Mouse (Mus musculus) testis, postnatal 14 days (tissue): Measurements from ENCODE around the gene Ccdc54.

Experiments used
- DNase-seq: peaks from one replicate; pipeline ENCODE4 v3.0.0; 2021; ENCODE audit warnings: low spot score

The Ccdc54 gene

GRCm38 (mm10) chr16:50591054-50591453 is at the start of gene Ccdc54:
Ccdc54 (minus strand) TSS chr16:50591154.
- no peak for DNase-seq

- no peak for DNase-seq
Measured at GRCm38 (mm10) chr16:50632585-50632984, 41.6 kb upstream of the Ccdc54 start.

DNA sequence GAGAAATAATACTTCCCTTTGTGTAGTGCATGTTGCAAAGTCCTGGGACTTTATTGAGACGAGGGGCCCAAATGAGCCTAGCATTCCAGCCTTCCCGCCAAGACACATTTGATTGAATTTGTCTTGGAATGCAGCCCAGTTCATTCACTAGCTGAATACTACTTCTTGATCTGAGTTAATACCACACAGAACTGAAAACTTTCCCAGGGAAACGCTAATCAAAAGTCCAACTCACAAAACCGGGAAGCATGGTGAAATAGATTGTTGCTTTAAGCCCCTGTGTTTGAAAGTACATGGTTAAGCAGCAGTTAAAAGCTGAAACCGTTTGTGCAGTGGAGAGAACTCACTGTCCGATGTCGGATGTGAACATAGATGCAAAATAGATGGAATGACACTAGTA is 24.6 kb upstream of the Ccdc54 start:
- DNase-seq, result no peak

- DNase-seq, result no peak
Measured at GRCm38 (mm10) chr16:50612944-50613343, 22.0 kb upstream of the Ccdc54 start.

DNA sequence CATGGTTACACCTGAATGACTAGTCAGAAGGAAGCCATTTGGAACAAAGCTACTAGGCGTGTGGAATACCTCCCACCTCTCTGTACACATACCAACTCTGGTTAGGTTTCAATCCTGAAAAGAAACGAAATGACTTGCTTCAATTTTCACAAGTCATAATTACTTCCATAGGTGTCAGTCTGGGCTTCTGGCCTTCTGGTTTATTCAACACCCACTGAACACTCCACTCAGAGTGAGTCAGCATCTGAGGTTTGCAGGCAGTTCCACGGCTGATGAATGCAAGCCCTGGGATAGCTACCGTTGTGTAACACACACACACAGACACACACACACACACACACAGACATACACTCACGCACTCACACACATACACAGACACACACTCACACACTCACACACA is 19.6 kb upstream of the Ccdc54 start:
- DNase-seq, result no peak

DNA sequence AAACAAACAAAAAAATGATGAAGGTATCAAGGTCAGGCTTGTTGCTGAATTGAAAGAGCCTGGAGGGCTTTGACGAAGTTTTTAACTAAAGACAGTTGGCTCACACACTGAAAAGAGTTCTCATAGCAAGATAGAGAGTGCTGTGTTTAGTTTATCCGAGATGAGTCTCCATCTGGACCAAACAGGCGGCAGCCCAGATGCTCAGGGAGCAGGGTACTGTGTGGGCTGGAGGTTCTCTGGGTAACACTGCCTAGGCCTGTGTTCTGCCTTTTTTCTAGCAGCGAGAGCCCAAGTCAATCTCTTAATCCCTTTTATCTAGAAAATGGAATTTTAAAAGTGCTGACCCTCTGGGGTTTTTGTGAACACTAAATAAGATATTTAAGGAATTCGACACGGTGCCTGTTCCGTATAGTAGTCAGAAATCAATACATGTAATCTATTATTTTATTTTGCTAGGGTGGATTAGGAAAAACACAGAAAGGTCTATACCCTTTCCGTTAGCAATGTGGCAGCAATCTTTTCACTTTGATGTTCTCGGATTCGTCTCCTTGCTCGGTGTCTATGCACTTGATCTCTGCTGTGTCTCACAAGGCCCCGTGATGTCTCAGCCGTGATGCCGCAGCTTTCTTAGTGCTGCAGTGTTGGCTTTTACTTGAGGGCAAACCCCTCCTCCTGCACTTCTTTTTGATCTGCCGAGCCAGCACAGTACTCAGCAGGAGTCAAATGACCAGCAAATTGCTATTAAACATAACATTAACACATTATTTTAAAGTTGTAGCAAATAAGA is 17.0 kb upstream of the Ccdc54 start:
- no peak for DNase-seq

DNA sequence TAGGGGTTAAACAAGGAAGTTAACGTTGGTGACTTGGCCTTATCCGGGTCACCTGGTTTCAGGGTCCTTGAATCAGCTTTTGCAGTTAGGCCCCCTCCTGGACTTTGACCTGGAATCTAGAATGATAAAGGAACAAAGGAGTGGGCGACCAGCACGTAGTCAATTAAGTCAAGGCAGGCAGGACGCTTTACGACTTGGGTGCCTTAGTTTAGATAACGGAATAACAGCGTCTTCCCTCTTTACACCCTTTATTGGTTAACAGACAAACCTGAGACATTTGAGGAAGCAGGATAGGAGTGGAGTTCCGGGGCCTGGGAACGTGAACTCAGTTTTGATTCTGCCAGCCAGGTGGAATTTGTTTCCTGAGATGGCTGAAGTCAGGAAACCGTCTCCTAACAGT is 13.9 kb upstream of the Ccdc54 start:
- no peak for DNase-seq

DNA sequence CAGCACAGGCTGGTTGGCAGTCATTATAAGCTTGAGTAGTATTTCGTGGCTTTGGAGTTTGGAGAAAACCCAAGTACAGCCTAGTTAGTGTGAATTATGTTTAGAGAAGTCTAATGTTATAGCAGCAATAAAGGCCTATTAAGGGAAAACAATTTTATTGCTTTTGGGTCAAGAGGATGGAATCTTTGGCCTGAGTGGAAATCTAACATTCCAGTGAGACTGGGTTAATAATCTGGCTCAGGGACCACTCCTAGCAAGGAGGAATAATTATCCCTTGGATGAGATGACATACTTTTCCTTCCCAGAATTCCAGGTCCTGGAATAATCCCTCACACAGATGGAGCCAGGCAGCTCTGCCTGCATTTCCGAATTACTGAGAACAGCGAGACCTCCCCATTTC is 11.0 kb upstream of the Ccdc54 start:
- DNase-seq, result no peak

DNA sequence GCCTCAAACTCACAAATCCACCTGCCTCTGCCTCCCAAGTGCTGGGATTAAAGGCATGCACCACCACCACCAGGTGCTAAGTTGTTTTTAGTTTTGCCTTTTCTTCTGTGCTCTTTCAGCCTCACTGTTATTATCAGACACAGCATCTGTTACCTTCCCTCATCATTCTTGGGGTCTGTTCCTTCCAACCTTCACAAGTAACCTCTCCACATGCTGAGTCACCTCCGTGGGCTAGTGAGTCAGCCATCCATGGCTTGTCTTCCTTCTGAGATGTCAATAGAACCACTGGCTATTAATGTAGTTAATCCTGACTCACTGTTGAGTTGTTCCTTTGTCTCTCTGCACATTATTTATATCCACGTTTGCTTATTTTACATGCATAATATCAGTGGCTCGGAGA is 9.7 kb upstream of the Ccdc54 start:
- DNase-seq, result no peak

DNA sequence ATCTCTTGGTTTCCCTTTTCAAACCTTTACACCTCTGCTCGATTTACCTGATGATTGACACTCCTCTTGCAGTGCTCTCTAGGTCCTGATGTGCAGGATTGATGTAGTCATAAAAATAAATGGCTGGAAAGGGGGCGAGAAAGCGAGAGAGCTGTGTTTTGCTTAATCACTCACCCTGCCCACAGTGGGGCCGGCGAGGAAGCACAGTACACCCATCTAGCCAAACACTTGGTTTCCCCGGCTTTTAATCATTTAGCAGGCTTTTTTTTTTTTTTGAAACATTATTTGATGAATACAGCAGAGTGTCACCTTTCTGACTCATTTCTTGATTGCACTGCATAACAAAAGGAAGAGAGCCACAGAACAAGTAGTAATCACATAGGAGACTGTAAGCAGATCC is 5.7 kb upstream of the Ccdc54 start:
- DNase-seq, result no peak

DNA sequence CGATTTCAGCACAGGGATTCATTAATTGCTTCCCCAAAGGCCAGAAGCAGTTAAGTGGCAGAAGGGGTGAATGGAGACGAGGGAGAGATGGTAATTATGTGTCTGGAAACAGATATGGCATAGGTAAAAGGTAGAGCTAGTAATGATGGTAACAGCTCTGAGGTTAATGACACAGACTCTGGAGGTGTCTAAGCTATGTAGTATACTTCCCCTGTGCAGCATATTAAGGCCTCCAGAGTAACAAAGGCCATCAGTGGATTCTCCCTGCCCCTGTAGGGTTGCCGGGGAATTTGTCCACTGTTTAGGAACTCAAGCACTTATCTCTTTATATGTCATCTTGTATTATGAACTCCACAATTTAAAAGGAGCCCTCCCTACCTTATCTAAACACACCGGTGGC is 5.2 kb upstream of the Ccdc54 start:
- DNase-seq, result no peak

DNA sequence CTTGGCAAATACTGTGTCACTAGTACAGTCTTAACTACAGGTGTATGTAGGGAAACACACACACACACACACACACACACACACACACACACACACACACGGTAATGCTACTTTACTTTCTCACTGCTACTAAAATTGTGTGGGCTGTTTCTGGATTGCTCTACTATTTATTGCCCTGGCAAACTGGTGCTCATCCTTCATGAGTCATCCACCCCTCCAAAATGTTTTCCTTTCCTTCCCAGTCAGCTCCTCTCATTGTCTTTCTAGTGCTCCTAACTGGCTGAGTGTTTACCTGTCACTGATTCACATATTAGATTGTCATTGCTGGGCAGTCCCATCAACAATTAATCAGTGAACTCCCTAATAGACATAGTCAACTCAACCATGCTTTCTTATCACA is 3.9 kb upstream of the Ccdc54 start:
- DNase-seq, result no peak

DNA sequence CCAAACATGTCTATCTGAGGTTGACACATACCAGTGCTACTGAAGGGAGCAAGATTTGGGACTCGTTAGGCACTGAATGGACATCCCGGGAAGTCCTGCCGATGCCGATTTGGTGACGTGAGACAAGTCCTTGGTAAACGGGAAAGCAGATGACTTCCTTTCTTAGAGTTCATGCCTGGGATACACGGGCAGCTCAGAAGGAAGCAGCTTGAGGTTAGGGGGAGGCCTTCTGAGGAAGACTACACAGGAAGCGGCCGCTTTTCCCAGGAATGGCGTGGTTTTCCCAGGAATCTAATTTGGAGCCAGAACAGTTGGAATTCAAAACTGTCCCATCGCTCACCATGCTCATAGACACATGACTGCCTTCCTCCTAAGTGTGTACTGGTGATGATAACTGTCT is 2.4 kb upstream of the Ccdc54 start:
- no peak for DNase-seq

- DNase-seq, result no peak
Measured at GRCm38 (mm10) chr16:50589574-50590151, 1.3 kb downstream of the Ccdc54 start.

DNA sequence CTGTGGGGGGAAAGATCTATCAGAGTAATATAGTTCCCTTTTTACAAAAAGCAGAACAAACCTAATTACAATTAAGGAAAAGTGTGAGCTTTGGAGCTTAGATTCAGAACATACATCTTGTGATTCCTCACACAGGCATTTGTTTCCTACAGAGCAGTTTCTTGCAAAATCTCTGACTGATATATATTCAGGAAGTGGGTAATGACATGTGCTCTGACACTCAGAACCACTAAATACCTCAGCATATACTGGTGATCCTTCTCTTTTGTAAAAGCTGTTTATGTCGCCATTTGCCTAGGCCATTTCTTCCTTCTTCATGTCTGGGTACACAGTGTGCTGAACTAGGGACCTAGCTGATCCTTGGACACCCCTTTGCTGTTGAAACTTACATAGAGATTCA is 2.8 kb downstream of the Ccdc54 start:
- DNase-seq, result no peak

GRCm38 (mm10) chr16:50587139-50587538 is 3.8 kb downstream of the Ccdc54 start:
- no peak for DNase-seq

DNA sequence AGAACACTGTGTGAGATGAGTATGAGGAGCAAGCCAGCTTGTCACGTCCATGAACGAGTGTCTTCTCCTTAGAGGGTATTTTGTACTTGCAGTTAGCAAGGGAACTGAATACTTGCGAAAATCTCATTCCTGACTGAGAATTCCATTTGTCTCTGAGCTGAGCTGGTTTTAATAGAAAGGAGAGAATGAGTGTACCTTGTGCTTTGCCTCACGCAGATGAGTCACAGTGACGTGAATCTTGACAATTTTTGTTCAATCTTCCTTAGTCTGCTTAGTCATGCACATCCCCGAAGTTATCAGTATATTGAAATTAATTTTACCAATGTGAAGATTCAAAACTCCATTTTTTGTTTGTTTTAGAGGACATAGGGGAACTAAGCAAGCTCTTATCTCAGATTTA is 12.6 kb downstream of the Ccdc54 start:
- DNase-seq, result no peak

GRCm38 (mm10) chr16:50572557-50572956 is 18.4 kb downstream of the Ccdc54 start:
- no peak for DNase-seq

DNA sequence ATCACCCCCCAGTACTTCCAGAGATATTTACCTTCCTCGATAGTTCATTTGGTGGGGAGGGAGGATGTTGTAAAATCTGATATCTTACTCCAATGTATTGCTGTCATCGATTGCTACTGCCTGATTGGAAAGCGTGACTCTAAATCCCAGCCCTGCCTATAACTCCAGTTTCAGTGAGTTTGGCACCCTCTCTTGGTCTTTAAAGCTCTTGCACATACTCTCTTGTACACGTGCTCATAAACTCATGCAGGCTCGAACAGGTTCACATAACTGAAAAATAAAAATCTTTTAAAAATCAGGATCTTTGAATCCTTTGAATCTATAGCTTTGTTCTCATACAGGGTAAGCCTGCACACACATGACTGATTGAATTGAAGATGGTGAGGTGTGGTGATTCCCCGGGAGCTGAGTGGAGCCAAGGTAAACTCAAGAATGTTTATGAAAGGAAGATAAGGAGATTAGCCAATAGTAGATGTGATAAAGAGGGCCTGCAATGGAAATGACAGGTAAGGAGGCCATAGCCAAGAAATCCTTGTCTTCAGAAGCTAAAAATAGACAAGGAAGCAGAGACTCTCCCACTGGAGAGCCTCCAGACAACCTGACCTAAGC is 31.7 kb downstream of the Ccdc54 start:
- no peak for DNase-seq

GRCm38 (mm10) chr16:50553828-50554227 is 37.1 kb downstream of the Ccdc54 start:
- no peak for DNase-seq

GRCm38 (mm10) chr16:50551871-50552528 is 39.0 kb downstream of the Ccdc54 start:
- no peak for DNase-seq

DNA sequence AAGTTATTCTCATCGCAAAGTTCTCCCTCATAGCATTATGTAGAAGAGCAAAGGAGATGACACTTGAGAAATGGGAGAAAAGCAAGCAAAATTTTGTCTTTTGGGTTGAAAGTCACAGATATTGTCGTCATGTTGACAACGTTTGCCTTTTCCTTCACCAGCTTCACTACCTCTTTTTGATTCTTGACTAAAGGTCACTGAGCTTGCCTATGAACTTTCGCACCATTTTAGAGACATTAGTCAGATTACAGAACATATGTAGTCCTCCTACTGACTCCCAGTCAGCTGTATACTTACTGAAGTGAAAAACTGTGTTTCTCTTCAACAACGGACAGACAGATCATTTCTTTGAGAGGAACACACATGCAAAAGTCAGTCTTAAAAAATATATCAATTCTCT is 40.0 kb downstream of the Ccdc54 start:
- no peak for DNase-seq
